Mouse (Mus musculus): ENCODE results near the gene Ubqln3.

Gene Ubqln3

GRCm38 (mm10) chr7:104143179-104143578, at the start of gene Ubqln3:
TSS of gene Ubqln3 (minus strand) at chr7:104143279.
- DNase-seq (ENCODE audit: low read depth, low spot score), result no peak

GRCm38 (mm10) chr7:104191275-104191674, 48.2 kb upstream of the Ubqln3 start:
- DNase-seq (ENCODE audit: low read depth, low spot score), result no peak

GRCm38 (mm10) chr7:104183292-104183691, 40.2 kb upstream of the Ubqln3 start, which contains the start of gene Olfr648:
TSS of gene Olfr648 (minus strand) at chr7:104183392.
- no peak for DNase-seq (ENCODE audit: low read depth, low spot score)

GRCm38 (mm10) chr7:104179074-104179473, 36.0 kb upstream of the Ubqln3 start:
- DNase-seq (ENCODE audit: low read depth, low spot score), result no peak

- DNase-seq (ENCODE audit: low read depth, low spot score), result no peak
Observed at GRCm38 (mm10) chr7:104178422-104179054, 35.5 kb upstream of the Ubqln3 start.

GRCm38 (mm10) chr7:104175085-104175484, 32.0 kb upstream of the Ubqln3 start:
- DNase-seq (ENCODE audit: low read depth, low spot score), result no peak

GRCm38 (mm10) chr7:104169634-104170204, 26.6 kb upstream of the Ubqln3 start:
- no peak for DNase-seq (ENCODE audit: low read depth, low spot score)

- no peak for DNase-seq (ENCODE audit: low read depth, low spot score)
Observed at GRCm38 (mm10) chr7:104167105-104167504, 24.0 kb upstream of the Ubqln3 start.

GRCm38 (mm10) chr7:104150456-104150855, 7.4 kb upstream of the Ubqln3 start, which contains the start of gene Ubqlnl:
TSS of gene Ubqlnl (minus strand) at chr7:104150556.
- DNase-seq (ENCODE audit: low read depth, low spot score), result no peak

GRCm38 (mm10) chr7:104137305-104137704, 5.8 kb downstream of the Ubqln3 start, which contains the start of gene Olfr643:
TSS of gene Olfr643 (minus strand) at chr7:104137405.
- DNase-seq (ENCODE audit: low read depth, low spot score), result no peak

GRCm38 (mm10) chr7:104129726-104130125, 13.4 kb downstream of the Ubqln3 start, which contains the start of gene Ubqln5:
TSS of gene Ubqln5 (minus strand) at chr7:104129826.
- no peak for DNase-seq (ENCODE audit: low read depth, low spot score)

- no peak for DNase-seq (ENCODE audit: low read depth, low spot score)
Observed at GRCm38 (mm10) chr7:104104757-104104972, 38.4 kb downstream of the Ubqln3 start, which contains the start of gene Olfr646. TSS of gene Olfr646 (plus strand) at chr7:104104873.

GRCm38 (mm10) chr7:104103913-104104756, 38.9 kb downstream of the Ubqln3 start:
- DNase-seq (ENCODE audit: low read depth, low spot score), result no peak

Measured in R1 (cell line).